Mouse (Mus musculus) neural tube, embryonic 14.5 days (tissue): ENCODE results near the gene Foxo1. TPM values are rescaled to one million over a fixed set of nuclear protein-coding genes. Genes with fewer than 3 reads are reported as not detected.

ENCODE experiments used
- ATAC-seq: fragments of 200-750 bp; cut with Nextera tagmentation; 2 replicates; pipeline ENCODE4 v1.8.0; 2017; ENCODE audit warnings: low read depth, mild to moderate bottlenecking, moderate TSS enrichment, moderate library complexity
- H3K27ac ChIP-seq: fragments of 300-500 bp; sonication (generic); 2 replicates; pipeline ENCODE4 v1.5.1; 2014; ENCODE audit warnings: low read depth, mild to moderate bottlenecking, control low read depth, low read length, moderate library complexity, mixed read lengths
- H3K27me3 ChIP-seq: fragments of 300-500 bp; sonication (generic); 2 replicates; pipeline ENCODE4 v1.6.1; 2014; ENCODE audit warnings: low read length; ENCODE audit not compliant: control insufficient read depth, insufficient read depth
- H3K36me3 ChIP-seq: fragments of 300-500 bp; sonication (generic); 2 replicates; pipeline ENCODE4 v1.6.1; 2014; ENCODE audit warnings: low read length, mixed read lengths; ENCODE audit not compliant: control insufficient read depth, insufficient read depth
- H3K4me1 ChIP-seq: fragments of 300-500 bp; sonication (generic); 2 replicates; pipeline ENCODE4 v1.6.1; 2014; ENCODE audit warnings: low read length; ENCODE audit not compliant: control insufficient read depth, insufficient read depth
- H3K4me2 ChIP-seq: fragments of 300-500 bp; sonication (generic); 2 replicates; pipeline ENCODE4 v1.6.1; 2014; ENCODE audit warnings: mild to moderate bottlenecking, low read depth, low read length, control low read depth
- H3K4me3 ChIP-seq: fragments of 300-500 bp; sonication (generic); 2 replicates; pipeline ENCODE4 v1.5.1; 2014; ENCODE audit warnings: low read depth, low read length, control low read depth, mixed read lengths
- H3K9ac ChIP-seq: fragments of 300-500 bp; sonication (generic); replicated peaks from 2 replicates; pipeline ENCODE4 v1.6.1; 2014; ENCODE audit warnings: low read depth, mild to moderate bottlenecking, control low read depth, low read length, mixed read lengths
- H3K9me3 ChIP-seq: fragments of 300-500 bp; sonication (generic); 2 replicates; pipeline ENCODE4 v1.6.1; 2016; ENCODE audit warnings: low read length; ENCODE audit not compliant: control insufficient read depth
- WGBS: fragments of 180-500 bp; shearing (Covaris S2); extraction: QIAGEN DNeasy Blood & Tissue Kit; methylation state at CpG from one replicate; pipeline ENCODE4 v1.1.7; 2014; 5-methylcytosine and 5-hydroxymethylcytosine counted together
- polyA plus RNA-seq: library from polyadenylated mRNA; unstranded; fragments of >200 nt; fragmentation: Nextera tagmentation; extraction: Ambion mirVana; gene quantifications from 2 replicates; pipeline ENCODE4 v1.2.1, GENCODE M21; 2014

Foxo1 gene
- polyA plus RNA-seq, 1 experiment from 2014 or later: 2.1 TPM

DNA sequence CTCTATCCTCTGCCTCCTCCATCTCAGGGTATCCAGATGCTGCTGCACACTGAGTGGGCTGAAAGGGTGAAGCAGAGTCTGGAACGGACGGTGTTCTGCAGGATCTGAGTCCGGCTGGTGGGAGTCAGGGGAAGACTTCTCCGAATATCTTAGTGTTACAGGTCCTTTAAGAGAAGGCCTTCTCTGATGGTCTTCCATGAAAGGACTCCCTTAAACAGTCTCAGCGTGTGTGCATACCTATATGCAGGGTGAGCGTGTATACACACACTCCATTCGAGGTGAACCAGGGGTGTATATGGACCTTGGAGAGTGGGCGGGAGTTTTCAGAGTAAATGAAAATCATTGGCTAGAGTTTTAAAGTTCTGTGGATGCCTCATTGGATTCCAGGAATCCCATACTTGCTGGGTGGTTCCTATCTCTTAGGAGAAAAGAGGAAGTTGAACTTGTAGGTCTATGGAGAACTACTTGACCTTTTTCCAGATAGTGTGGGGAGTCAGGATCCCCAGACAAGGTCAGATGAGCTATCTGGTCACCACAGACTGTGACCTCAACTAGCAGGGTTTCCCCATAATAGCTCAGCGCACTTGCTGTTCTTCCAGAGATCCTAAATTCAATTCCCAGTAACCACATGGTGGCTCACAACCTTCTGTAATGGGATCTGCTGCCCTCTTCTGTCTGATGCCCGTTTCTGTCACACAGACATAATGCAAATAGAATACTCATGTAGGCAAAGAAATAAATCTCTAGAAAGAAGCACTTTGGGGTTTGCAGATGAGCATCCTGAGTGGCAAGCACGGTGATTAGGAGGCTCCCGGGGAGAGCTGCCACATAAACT is 21.9 kb upstream of the Foxo1 start:
- Histone ChIP-seq H3K4me1 (no peaks in the 10 kb centered on the region), H3K27ac (no peak overlapping the region), H3K9ac (no peak overlapping the region), H3K9me3 (no peaks in the 10 kb centered on the region), H3K27me3 (no peaks in the 10 kb centered on the region), H3K4me2 (no peak overlapping the region), H3K36me3 (no peaks in the 10 kb centered on the region), H3K4me3 (no peak overlapping the region)
- ATAC-seq: no peak
- WGBS: 79% methylated on average over 12 of the region's 12 CpGs

GRCm38 (mm10) chr3:52251184-52251583 is 17.0 kb upstream of the Foxo1 start:
- no peak for ATAC-seq
- 69% methylated on average over 1 of the region's 1 CpGs for WGBS
- no peaks in the 10 kb centered on the region for H3K9me3 ChIP-seq
- no peak overlapping the region for H3K27ac ChIP-seq
- no peaks in the 10 kb centered on the region for H3K27me3 ChIP-seq
- no peak overlapping the region for H3K4me3 ChIP-seq
- no peaks in the 10 kb centered on the region for H3K36me3 ChIP-seq
- H3K4me2 ChIP-seq: no peak overlapping the region
- no peak overlapping the region for H3K9ac ChIP-seq
- H3K4me1 ChIP-seq: no peaks in the 10 kb centered on the region

DNA sequence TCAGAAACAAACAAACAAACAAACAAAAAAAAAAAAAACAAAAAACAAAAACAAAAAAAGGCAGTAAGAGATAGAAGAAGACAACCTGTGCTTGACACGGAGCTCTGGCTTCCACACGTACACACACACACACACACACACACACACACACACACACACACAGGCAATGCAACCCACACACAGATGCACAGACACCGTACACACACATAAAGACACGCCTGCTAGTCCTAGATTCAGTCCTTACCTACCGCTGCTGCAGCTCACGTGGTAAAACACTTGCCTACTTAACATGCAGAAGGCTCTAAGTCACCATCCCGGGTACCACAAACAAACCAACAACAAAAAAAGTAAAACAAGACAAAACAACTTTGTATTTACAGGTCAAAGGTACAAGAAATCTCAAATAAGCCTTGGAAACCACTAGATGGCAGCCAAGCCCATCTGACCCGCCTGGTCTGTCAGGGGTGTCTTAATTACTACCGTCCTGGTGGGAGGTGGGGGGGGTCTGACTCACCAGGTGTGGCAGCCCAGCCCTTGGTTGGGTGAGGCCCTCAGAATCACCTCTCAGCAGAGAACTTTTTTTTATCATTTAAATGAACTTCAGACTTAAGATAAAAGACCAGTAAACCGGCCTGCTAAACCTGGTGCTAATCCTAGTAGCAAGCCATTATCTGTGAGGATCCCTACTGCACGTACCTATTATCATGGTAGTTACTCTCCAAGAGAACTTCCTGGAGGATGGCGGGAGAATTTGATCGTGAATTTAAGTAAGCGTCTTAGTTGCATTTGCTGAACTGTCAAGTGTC is 14.3 kb upstream of the Foxo1 start:
- Histone ChIP-seq H3K4me3 (no peak overlapping the region), H3K4me1 (no peaks in the 10 kb centered on the region), H3K36me3 (no peaks in the 10 kb centered on the region), H3K27me3 (no peaks in the 10 kb centered on the region), H3K9ac (no peak overlapping the region), H3K4me2 (no peak overlapping the region), H3K27ac (no peak overlapping the region), H3K9me3 (no peaks in the 10 kb centered on the region)
- 20% methylated on average over 14 of the region's 14 CpGs for WGBS
- ATAC-seq: no peak

GRCm38 (mm10) chr3:52254496-52254895 is 13.6 kb upstream of the Foxo1 start:
- H3K27me3 ChIP-seq: no peaks in the 10 kb centered on the region
- H3K36me3 ChIP-seq: no peaks in the 10 kb centered on the region
- no peaks in the 10 kb centered on the region for H3K9me3 ChIP-seq
- no peak overlapping the region for H3K4me2 ChIP-seq
- H3K9ac ChIP-seq: no peak overlapping the region
- no peak for ATAC-seq
- no peak overlapping the region for H3K27ac ChIP-seq
- H3K4me3 ChIP-seq: no peak overlapping the region
- H3K4me1 ChIP-seq: no peaks in the 10 kb centered on the region
- 7% methylated on average over 2 of the region's 2 CpGs for WGBS

- Histone ChIP-seq H3K9me3 (no peaks in the 10 kb centered on the region), H3K4me2 (peak overlapping the region; percentile 35; the same call in 1 of the 2 replicates), H3K4me3 (no peak overlapping the region), H3K36me3 (no peaks in the 10 kb centered on the region), H3K4me1 (no peaks in the 10 kb centered on the region), H3K27ac (no peak overlapping the region), H3K27me3 (no peaks in the 10 kb centered on the region), H3K9ac (no peak overlapping the region)
- ATAC-seq: peak; percentile 49; the same call in 1 of the 2 replicates
- WGBS: 14% methylated on average over 18 of the region's 18 CpGs
Measured at GRCm38 (mm10) chr3:52257782-52258441, 10.2 kb upstream of the Foxo1 start.

- no peak overlapping the region for H3K4me3 ChIP-seq
- 40% methylated on average over 3 of the region's 3 CpGs for WGBS
- no peak overlapping the region for H3K4me2 ChIP-seq
- no peaks in the 10 kb centered on the region for H3K9me3 ChIP-seq
- H3K27me3 ChIP-seq: no peaks in the 10 kb centered on the region
- no peak overlapping the region for H3K9ac ChIP-seq
- no peak overlapping the region for H3K27ac ChIP-seq
- no peak for ATAC-seq
- no peaks in the 10 kb centered on the region for H3K36me3 ChIP-seq
- no peaks in the 10 kb centered on the region for H3K4me1 ChIP-seq
Measured at GRCm38 (mm10) chr3:52258532-52258931, 9.6 kb upstream of the Foxo1 start.

- H3K4me1 ChIP-seq: no peaks in the 10 kb centered on the region; the same call in 1 of the 2 replicates
- H3K9me3 ChIP-seq: no peaks in the 10 kb centered on the region
- H3K36me3 ChIP-seq: no peaks in the 10 kb centered on the region
- WGBS: 42% methylated on average over 13 of the region's 13 CpGs
- no peak for ATAC-seq
- H3K27ac ChIP-seq: no peak overlapping the region
- no peak overlapping the region for H3K4me3 ChIP-seq
- no peak overlapping the region for H3K4me2 ChIP-seq
- H3K27me3 ChIP-seq: peaks cover 12% of the 10 kb centered on the region; the same call in 1 of the 2 replicates
- no peak overlapping the region for H3K9ac ChIP-seq
Measured at GRCm38 (mm10) chr3:52262431-52263161, 5.5 kb upstream of the Foxo1 start.

DNA sequence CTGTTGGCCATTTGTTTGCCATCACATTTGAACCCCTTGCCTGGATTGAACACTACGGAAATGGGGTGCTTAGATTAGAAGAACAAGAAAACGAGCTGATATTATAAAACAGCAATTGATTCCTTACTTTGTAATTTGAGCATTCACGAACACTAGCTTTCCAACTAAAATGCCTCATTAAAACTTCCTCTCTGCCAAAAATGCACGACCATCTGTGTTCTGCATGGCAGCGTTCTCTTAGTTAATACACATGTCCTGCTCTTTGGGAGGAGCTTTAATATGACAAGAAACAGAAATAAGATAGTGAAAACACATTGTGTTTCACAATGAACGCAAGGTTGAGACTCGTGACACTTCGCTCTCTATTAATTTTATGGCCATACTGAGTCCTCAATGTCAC is 3.8 kb upstream of the Foxo1 start:
- Histone ChIP-seq H3K4me2 (no peak overlapping the region), H3K36me3 (no peaks in the 10 kb centered on the region), H3K4me3 (no peak overlapping the region), H3K27me3 (peaks cover 22% of the 10 kb centered on the region), H3K9me3 (no peaks in the 10 kb centered on the region), H3K9ac (no peak overlapping the region), H3K27ac (no peak overlapping the region), H3K4me1 (peaks cover 6% of the 10 kb centered on the region)
- no peak for ATAC-seq
- WGBS: 79% methylated on average over 8 of the region's 8 CpGs
